Mouse (Mus musculus): ENCODE data around the gene Gm7168. TPM values are rescaled to one million over a fixed set of nuclear protein-coding genes. Genes with fewer than 3 reads are reported as not detected.
"Not testable (repeated sequence)": the region's sequence is repeated elsewhere in the genome, so short reads cannot be mapped to it uniquely, and the experiment has no call there.

Gene Gm7168
- not detected for total RNA-seq (2021)

DNA sequence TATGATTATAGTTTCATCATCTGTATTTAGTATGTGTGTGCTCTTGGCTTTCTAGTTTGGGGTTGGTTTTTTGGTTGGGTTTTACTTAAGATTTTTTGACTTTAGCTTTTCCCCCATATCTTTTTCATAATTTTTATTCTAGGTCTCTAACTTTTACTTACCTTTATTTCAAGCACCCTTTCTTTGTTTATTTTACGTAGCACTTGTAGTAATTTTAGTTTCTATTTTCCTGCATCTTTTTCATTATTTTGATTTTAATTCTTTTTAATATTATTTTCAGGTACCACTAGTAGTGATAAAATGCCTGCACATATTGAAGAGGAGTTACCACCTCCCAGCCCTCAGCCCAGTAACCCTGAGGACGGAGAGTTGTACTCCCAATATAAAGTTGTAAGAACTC lies at the start of gene Gm7168:
Gene Gm7168, plus strand, starts transcription at position 301 of the 400 bp plus-strand sequence.
- DNase-seq (ENCODE audit: low spot score); intact Hi-C loops (cut with DNase I): not testable (repeated sequence)

DNA sequence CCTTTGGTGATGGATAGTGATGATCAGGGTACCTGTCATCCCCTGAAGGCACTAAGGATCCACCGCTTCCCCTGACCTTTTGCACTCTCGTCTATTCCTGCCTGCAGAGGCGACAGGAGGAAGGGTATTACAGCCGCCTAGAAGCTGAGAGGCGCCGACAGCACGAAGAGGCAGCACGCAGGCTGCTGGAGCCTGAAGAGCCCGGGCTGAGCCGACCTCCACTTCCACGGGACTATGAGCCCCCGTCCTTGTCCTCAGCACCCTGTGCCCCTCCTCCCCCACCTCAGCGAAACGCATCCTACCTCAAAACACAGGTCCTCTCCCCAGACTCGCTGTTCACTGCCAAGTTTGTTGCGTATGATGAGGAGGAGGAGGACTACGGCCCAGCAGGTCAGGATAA lies 49.3 kb upstream of the Gm7168 start:
- intact Hi-C loops (cut with DNase I): no loop called here
- DNase-seq (ENCODE audit: low spot score): no peak

DNA sequence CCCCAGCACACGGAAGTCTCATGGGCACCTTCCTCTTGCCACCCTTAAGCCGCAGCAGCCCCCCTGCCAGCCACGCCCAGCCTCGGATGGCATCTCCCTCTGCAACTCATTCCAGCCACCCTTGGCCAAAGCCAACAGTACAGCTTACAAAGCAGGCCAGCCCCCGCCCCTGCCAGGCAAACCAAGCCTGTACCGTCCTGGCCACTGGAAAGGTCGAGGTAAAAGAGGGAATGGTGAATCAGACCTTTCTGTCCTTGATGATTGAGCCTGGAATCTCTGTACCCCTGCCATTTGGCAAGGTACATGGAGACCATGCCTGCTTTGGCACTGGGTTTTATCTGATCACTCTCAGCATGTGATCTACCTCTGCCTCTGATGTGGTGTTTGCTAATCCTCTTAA lies 48.9 kb upstream of the Gm7168 start:
- DNase-seq (ENCODE audit: low spot score): no peak
- intact Hi-C loops (cut with DNase I): no loop called here

DNA sequence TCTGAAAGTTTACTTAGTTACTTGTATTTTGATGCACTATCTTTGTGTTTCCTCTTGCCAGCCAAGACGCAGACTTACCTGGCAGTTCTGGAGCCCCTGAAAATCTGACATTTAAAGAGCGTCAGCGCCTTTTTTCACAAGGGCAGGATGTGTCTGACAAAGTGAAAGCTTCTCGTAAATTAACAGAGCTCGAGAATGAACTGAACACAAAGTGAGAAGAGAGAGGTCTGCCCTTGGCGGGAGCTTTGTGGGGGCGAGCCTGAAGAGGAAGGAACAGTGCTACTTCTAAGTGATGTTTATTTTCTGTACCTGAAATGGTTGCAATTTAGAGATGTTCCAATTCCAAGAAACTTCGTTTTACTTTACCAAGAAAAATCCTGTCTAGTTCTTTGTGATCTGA lies 44.4 kb upstream of the Gm7168 start:
- intact Hi-C loops (cut with DNase I): loop anchor here (5.0 kb wide), 1 partner anchor 41 kb away; no protein-coding TSS in a partner anchor
- no peak for DNase-seq (ENCODE audit: low spot score)

DNA sequence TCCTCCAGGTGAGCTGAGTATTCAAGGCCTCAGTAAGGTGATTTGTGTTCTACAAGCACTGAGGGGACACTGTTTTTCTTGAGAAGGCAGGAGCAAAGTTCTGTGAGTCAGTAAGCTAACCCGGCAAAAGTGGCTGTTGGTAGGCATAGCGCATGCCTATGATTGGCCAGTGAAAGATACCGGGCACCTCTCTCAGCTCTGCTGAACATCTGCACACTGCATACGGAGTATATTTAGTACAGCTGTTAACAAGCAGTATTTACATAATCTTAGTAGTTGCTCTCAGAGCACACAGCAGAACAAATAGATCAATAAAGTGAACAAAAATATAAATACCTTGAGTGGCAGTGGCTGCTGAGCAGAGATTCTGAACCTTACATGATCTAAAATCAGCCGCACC lies 41.1 kb upstream of the Gm7168 start:
- intact Hi-C loops (cut with DNase I): no loop called here
- no peak for DNase-seq (ENCODE audit: low spot score)

DNA sequence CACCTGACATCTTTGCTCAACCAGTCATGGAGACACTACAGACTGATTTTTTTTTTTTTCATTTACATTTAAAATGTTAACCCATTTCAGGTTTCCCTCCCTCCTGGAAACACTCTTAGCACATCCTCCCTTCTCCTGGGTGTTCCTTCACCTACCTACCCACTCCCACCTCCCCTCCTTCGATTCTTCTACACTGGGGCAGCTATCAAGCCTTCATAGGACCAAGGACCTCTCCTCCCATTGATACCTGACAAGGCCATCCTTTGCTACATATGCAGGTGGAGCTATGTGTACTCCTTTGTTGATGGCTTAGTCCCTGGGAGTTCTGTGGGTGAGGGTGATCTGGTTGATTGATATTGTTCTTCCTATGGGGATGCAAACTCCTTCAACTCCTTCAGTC lies 40.5 kb upstream of the Gm7168 start:
- intact Hi-C loops (cut with DNase I): no loop called here
- no peak for DNase-seq (ENCODE audit: low spot score)

DNA sequence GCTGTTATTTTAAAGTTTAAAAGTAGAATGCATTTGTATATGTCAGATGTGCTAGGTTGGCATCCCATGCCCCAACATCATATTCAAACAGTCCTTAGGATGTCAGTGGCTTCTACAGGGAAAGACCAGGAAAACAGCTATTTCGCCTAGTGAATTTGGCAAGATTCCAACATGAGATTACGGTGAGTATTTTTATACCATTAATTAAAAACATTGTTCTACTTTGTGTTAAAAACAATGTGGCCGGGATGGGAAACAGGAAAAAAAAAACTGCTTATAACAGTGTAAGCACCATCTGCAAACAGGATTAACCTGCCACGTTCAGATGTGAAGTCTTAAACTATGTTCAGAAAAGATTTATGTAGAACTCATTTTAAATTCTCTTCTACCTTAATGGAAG lies 34.2 kb upstream of the Gm7168 start:
- intact Hi-C loops (cut with DNase I): loop anchor here (2.0 kb wide), 1 partner anchor 39 kb away; no protein-coding TSS in a partner anchor
- DNase-seq (ENCODE audit: low spot score): no peak

DNA sequence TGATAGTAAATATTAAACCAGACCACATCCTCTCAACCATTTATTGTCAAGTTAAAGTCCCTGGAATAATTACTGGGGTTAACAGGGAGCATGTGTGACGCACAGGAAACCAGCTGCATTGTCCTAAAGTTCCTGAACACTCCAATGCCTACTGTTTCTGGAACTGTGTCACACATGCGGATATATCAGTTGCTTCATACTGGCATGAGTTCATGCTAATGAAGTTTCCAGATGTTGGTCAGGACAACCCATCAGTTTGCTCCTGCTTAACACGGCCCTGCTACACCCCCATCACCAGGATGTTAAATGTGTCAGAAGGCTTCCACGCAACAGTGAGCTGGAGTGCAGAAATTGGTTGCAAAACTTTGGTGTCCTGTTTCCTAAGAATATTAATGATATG lies 33.6 kb upstream of the Gm7168 start:
- DNase-seq (ENCODE audit: low spot score): peak; percentile 52
- intact Hi-C loops (cut with DNase I): no loop called here

DNA sequence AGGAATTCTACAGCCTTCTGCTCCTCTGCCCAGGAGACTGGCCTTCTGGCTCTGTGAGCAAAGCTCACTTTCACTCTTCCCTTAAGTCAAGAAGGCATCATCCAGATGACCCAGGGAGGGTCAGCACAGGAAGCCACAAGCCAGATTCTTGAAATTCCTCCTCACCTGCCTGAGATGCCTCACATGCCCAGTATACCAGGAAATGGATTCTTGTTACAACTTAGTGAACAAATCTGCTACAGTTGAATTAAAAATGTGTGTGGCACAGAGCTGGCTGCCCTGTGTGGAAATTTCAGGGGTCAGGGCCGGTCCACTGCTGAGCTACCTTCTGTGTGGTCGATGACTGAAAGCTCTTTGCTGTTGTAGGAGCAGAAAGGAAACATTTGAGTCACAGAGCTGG lies 27.4 kb upstream of the Gm7168 start:
- intact Hi-C loops (cut with DNase I): no loop called here
- DNase-seq (ENCODE audit: low spot score): no peak

DNA sequence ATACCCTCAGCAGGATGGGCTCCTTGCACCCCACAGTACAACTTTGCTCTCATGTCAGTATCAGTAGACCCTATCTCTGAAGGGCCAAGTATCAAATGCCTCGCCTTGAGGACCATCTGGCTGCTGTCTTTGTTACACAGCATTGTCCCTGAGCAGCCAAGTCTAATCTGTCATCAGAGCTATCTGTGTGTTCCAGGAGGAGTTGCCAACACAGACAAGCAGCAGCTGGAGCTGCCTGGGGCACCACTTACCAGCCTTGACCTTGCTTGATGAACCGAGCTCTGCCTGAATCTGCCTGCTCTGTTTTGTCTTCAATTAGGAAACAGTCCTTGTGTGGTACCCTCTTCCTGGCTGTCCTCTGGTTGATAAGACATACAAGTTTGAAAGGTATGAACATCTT lies 24.8 kb upstream of the Gm7168 start:
- intact Hi-C loops (cut with DNase I): no loop called here
- DNase-seq (ENCODE audit: low spot score): no peak

DNA sequence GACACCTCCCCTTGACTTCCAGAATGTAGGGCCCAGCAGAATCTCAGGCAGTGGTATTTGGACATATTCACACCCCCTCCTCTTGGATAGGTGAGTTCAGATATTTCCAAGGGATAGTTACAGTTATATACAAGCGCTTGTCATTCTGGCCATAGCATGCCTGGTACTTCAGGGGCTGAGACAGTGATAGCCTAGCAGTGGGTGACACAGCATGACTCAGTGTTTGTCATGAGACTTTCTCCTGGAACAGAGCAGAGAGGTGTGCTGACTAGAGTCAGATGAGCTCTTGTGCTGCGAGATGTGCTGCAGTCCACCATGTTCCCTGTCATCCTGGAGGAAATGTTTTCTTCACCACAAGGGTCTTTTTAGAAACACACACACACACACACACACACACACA lies 23.6 kb upstream of the Gm7168 start:
- intact Hi-C loops (cut with DNase I): no loop called here

DNA sequence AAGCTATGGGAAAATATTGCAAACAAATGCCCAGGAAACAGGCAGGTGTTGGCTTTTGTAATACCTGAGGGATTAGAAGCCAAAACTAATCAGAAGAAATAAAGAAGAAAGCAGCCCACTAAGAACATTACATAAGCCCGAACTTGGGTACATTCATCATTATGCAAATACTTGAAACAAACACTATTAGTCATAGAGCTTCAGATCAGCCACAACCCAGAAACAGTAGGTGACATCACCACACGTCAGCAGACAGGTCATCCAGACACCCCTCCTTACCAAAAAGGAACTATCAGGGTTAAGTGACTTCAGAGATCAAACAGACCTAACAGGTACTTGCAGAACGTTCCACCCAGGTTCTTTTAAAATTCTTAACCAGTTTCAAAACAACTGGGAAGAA lies 22.2 kb upstream of the Gm7168 start:
- DNase-seq (ENCODE audit: low spot score): no peak
- intact Hi-C loops (cut with DNase I): no loop called here

More for the DNA sequence above, 23.6 kb upstream of the Gm7168 start:
- no peak for DNase-seq (ENCODE audit: low spot score)

DNA sequence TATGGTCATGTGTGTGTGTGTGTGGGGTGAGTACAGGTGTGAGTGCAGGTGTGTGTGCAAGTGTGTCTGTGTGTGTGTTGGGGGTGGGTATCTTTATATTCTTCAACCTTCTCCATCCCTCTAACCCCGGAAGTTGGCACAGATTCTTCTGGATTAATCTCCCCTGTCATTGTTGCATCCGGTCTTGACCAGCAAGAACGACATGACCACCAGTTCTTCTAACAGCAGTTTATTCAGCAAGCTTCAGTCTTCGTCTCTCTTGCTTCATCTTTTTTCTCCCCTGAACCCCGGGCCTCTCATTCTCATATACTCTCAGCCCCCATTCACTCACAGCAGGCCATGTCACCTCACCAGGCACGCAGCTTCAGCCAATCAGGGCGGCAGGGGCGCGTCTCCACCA lies 17.8 kb upstream of the Gm7168 start:
- no peak for DNase-seq (ENCODE audit: low spot score)
- intact Hi-C loops (cut with DNase I): no loop called here

DNA sequence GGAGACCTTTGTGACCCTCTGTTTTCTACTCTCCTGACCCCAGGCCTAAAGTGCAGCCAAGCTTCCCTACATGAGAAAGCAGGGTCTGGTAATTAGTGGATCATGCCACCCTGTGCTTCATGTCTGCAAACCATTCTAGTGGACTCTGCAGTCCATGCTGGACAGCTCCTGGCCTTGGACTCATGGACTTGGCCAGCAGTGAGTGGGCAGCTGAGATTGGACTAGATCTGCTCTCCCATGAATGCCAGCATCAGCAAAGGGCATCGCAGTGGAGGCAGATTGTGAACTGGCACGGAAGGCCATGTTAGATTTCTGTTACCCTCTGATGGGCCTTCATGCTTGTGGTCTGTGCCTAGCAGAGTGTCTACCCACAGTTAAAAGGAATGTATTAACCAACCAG lies 12.8 kb upstream of the Gm7168 start:
- DNase-seq (ENCODE audit: low spot score); intact Hi-C loops (cut with DNase I): not testable (repeated sequence)

DNA sequence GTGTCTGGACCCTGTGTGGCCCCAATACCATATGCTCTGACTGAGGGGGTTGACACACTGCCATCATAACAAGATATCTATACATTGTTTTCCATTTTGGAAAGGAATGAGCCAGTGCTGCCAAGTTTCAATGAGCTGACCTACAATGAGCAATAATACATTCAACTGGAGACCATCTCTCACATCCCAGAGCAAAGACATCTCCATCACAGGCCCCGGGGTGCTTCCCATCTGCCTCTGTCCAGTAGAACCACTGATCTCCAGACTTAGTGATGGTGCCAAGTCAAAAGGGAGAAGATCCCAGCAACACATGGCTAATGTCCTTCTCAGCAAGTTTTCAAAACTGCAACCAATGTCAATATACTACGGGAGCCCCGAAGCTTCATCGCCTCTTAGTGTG lies 10.4 kb upstream of the Gm7168 start:
- intact Hi-C loops (cut with DNase I): no loop called here
- DNase-seq (ENCODE audit: low spot score): no peak

DNA sequence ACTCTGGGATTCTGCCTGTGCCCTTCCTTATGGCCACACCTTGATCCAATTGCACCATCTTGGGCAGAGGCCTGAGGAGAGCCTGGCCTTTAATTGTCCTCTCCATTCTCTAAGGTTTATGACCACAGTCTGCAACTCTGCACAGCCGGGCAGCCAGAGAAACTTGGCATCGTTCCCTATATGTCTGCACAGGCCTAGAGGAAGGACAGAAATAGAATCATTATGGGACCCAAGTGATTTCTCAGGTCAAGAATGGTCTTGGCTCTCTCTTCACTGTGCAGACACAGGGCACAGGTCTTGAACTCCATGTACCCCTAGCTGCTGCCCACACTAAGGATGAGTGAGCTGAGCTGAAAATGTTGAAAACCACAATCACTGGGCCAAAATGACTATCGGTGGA lies 9.5 kb upstream of the Gm7168 start:
- intact Hi-C loops (cut with DNase I): no loop called here
- DNase-seq (ENCODE audit: low spot score): no peak

DNA sequence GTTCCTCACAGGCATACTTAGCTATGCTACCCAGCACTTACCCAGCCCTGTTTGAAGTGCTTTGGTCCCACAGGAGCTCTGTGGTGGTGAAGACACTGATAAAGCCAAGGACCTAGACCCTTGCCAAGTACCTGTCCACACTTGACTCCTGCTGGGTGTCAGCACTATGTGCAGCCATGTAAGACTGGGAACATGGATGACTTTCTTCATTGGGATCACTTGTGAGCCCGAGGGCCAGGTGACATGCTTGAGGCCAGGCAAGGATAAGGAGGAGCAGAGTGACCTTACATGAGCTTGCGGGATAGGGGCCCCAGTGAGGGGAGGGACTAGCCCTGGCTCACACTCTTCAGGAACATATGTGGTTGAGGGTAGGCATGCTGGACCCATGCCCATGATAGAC lies 8.9 kb upstream of the Gm7168 start:
- DNase-seq (ENCODE audit: low spot score); intact Hi-C loops (cut with DNase I): not testable (repeated sequence)

DNA sequence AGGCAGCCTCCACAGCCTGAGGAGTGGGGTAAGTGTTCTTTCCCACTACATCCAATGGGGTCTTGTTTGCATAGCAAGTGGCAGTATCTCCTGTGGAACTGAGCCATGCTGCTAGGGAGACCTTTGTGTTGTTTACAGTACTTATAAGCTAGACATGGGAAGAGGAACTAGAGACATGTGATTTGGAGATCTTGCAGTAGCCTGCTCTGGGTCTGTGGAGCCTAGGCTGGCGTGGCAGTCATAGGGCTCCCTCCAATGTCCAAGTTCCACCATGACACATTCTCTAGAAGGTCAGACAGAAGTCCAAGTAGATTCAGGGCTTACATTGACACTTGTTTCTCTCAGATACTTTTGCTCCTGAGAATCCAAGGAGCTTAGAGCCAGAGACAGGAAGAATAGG lies 7.7 kb upstream of the Gm7168 start:
- intact Hi-C loops (cut with DNase I): loop anchor here (1.0 kb wide), 1 partner anchor 89 kb away; no protein-coding TSS in a partner anchor
- no peak for DNase-seq (ENCODE audit: low spot score)

DNA sequence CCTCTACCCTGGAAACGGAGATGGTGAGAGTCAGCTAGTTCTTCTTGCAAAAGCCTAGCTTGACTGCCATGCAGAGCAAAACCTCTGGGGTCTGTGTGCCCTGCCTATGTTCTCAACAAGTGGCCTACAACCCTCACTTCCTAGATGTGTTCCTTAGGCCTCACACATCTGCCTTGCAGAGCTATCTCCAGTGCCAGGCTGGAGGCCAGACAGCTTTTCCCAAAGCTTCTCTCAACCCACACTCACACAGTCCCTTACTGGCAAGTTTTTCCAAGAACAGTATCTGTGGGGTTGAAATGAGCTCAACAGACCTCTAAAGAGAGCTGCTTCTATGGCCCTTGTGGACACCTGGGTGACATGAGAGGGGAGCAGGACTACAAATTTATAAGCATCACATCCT lies 3.4 kb downstream of the Gm7168 start:
- DNase-seq (ENCODE audit: low spot score); intact Hi-C loops (cut with DNase I): not testable (repeated sequence)

DNA sequence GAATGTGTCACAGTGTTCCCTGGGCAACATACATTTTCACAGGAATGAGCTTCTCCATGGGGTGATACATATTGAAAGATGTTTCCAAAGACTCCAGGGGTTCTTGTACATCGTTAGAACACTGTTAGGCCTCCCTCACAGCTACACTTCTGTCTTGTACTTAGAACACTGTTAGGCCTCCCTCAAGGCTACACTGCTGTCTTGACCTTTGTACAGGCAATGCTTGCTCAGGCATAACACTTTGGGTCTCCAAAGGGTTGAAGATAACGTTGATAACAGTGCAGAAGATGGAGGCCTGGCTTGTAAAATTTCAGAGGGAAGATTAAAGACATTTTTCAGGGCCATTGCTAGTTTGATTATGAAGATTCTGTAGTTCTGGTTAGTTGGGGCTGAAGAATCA lies 10.0 kb downstream of the Gm7168 start:
- intact Hi-C loops (cut with DNase I); DNase-seq (ENCODE audit: low spot score): not testable (repeated sequence)

DNA sequence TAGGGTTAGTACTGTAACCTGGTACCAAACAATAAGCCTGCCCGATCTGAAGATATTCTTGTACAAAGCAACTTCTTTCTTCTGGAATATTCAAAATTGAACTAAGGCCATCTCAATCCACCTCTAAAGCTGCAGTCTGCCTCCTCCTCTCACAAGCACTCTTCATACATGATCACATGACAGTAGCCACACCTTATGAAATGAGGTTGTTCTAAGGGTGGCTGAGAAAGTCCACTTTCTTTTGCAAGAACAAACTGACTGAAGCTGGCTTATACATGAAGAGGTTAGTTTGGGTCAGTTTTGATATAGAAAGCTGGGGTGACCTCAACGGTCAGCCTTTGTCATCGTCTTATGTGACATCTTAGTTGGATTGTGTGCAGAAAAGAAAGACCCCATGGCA lies 14.1 kb downstream of the Gm7168 start:
- intact Hi-C loops (cut with DNase I); DNase-seq (ENCODE audit: low spot score): not testable (repeated sequence)

DNA sequence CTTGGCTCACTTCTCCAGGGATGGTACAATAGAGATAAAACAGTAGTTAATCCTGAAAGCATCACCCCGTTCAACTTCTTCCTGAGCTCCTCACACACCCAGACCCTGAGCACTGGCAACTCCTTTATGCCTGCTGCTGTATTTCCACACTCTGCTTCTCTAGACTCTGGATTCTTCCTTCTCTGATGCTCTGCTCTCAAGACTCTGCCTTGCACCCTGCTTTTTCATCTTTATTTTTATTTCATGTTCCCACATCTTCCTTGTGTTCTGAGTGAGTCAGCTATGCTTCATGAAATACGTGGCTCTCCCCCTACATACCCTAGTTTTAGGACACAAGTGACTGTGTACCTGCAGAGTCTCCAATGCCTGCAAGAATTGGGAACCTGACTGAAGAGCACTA lies 16.9 kb downstream of the Gm7168 start:
- intact Hi-C loops (cut with DNase I); DNase-seq (ENCODE audit: low spot score): not testable (repeated sequence)

DNA sequence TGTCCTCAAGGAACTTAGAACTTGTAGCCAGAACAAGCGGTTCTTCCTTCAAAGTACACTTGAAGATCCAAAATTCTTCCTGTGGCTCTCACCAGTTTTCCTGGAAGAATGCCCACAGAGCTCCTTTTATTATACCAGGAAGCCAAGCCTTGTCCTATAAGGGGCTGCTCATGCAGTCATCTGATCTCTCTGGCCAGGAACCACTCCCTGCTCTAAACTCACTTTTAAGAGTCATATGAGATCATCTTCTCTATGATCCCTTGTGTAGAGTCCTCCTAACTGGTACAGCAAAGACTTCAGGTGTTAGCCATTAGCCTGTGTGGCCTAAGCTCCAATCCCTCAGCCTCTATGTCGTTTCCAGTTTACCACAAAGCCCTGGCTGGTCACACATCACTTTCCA lies 21.7 kb downstream of the Gm7168 start:
- DNase-seq (ENCODE audit: low spot score); intact Hi-C loops (cut with DNase I): not testable (repeated sequence)
